Mouse (Mus musculus) retina, embryonic 14.5 days (tissue): ENCODE data around the gene Osbpl7.

ENCODE experiments used
- DNase-seq: peaks from one replicate; pipeline ENCODE4 v3.0.0-alpha.2; 2015; ENCODE audit warnings: low spot score

The Osbpl7 gene

GRCm38 (mm10) chr11:97083401-97084140 is 33.1 kb downstream of the Osbpl7 start:
- no peak for DNase-seq

GRCm38 (mm10) chr11:97084821-97085505 is 34.5 kb downstream of the Osbpl7 start:
- no peak for DNase-seq

- DNase-seq = no peak
Measured at GRCm38 (mm10) chr11:97086365-97086764, 35.9 kb downstream of the Osbpl7 start.

- DNase-seq = no peak
Measured at GRCm38 (mm10) chr11:97094600-97094999, 44.2 kb downstream of the Osbpl7 start.

- no peak for DNase-seq
Measured at GRCm38 (mm10) chr11:97098791-97099190, 48.4 kb downstream of the Osbpl7 start.

GRCm38 (mm10) chr11:97101722-97102121 is 51.3 kb downstream of the Osbpl7 start:
- peak; percentile 83 for DNase-seq

GRCm38 (mm10) chr11:97103163-97104090 is 53.0 kb downstream of the Osbpl7 start:
- DNase-seq = no peak

GRCm38 (mm10) chr11:97104091-97104483 is 53.7 kb downstream of the Osbpl7 start:
- DNase-seq = no peak

- DNase-seq = no peak
Measured at GRCm38 (mm10) chr11:97108976-97109375, 58.5 kb downstream of the Osbpl7 start.

GRCm38 (mm10) chr11:97112519-97113125 is 62.2 kb downstream of the Osbpl7 start:
- DNase-seq = no peak

- peak; percentile 48 for DNase-seq
Measured at GRCm38 (mm10) chr11:97114671-97115601, 64.5 kb downstream of the Osbpl7 start, which contains the start of gene Tbx21. Gene Tbx21, minus strand, starts transcription at chr11:97115331.

- no peak for DNase-seq
Measured at GRCm38 (mm10) chr11:97115797-97116196, 65.4 kb downstream of the Osbpl7 start.
